Mouse (Mus musculus) G1E (cell line): ENCODE results near the gene Parp9.

Source experiments
- CTCF ChIP-seq: IDR thresholded peaks from 2 replicates; pipeline ENCODE4 v1.5.1; 2012; ENCODE audit warnings: low read depth, low read length, inconsistent platforms, mixed read lengths
- GATA2 ChIP-seq: IDR thresholded peaks from 2 replicates; pipeline ENCODE4 v1.6.1; 2012; ENCODE audit warnings: low read depth, low read length, inconsistent platforms, borderline replicate concordance

DNA sequence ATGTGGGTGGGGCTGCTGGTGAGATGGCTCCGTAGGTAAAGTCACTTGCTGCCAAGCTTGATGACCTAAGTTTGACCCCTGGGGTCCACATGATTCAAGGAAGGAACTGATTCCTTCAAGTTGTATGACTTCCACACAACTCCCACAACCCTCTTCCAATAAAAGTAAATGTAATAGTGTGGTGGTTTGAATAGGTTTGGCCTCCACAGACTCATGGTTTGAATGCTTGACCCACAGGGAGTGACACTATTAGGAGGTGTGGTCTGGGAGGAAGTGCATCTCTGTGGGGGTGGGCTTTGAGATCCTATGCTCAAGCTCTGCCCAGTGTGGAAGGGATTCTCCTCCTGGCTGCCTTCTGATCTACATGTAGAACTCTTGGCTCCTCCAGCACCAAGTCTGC lies 35.8 kb downstream of the Parp9 start:
- no peak for TF ChIP-seq CTCF
- TF ChIP-seq GATA2 = no peak
